7 mouse cellular contexts compared by ENCODE assay signal in genomic region chr3:65954499-65955391, GRCm38 (mm10). TPM values are rescaled to one million over a fixed set of nuclear protein-coding genes. Genes with fewer than 3 reads are reported as not detected.
DNase-seq lines count a peak whose midpoint lies in the region; ATAC-seq and TF ChIP-seq lines count a peak whose summit lies in the region.

No protein-coding gene starts in this region.

- WGBS in kidney, postnatal 0 days: 59% methylated on average over 8 of the region's 8 CpGs
- 47% methylated on average over 8 of the region's 8 CpGs for WGBS in hindbrain, embryonic 14.5 days
- 44% methylated on average over 8 of the region's 8 CpGs for WGBS in midbrain, postnatal 0 days

- no peaks in the 10 kb centered on the region for H3K27me3 ChIP-seq in kidney, postnatal 0 days (ENCODE audit: insufficient read depth, low read length)
- no peaks in the 10 kb centered on the region for H3K27me3 ChIP-seq in hindbrain, embryonic 14.5 days (ENCODE audit: control insufficient read depth, insufficient read depth, low read length)
- H3K27me3 ChIP-seq in midbrain, postnatal 0 days (ENCODE audit: insufficient read depth, low read length): no peaks in the 10 kb centered on the region

- H3K4me3 ChIP-seq in kidney, postnatal 0 days (replicated peaks; ENCODE audit: low read depth, low read length): no peak overlapping the region
- H3K4me3 ChIP-seq in hindbrain, embryonic 14.5 days (replicated peaks; ENCODE audit: low read length): no peak overlapping the region
- no peak overlapping the region for H3K4me3 ChIP-seq in midbrain, postnatal 0 days (ENCODE audit: low read depth, low read length)

- H3K4me1 ChIP-seq in kidney, postnatal 0 days (replicated peaks; ENCODE audit: insufficient read depth, low read length): peaks cover 5% of the 10 kb centered on the region
- H3K4me1 ChIP-seq in hindbrain, embryonic 14.5 days (replicated peaks; ENCODE audit: control insufficient read depth, insufficient read depth, low read length): peaks cover 38% of the 10 kb centered on the region
- peaks cover 14% of the 10 kb centered on the region; the same call in 1 of the 2 replicates for H3K4me1 ChIP-seq in midbrain, postnatal 0 days (ENCODE audit: insufficient read depth, low read length)

- no peak for TF ChIP-seq CTCF in kidney, postnatal 0 days (IDR thresholded peaks at IDR 0.05; ENCODE audit: low read depth)
- TF ChIP-seq CTCF in midbrain, postnatal 0 days (IDR thresholded peaks at IDR 0.05): no peak

- H3K9ac ChIP-seq in kidney, postnatal 0 days (ENCODE audit: low read depth, low read length): no peak overlapping the region
- no peak overlapping the region for H3K9ac ChIP-seq in hindbrain, embryonic 14.5 days
- no peak overlapping the region for H3K9ac ChIP-seq in midbrain, postnatal 0 days (replicated peaks; ENCODE audit: low read length, poor library complexity, severe bottlenecking)

- peaks cover 12% of the 10 kb centered on the region for H3K36me3 ChIP-seq in kidney, postnatal 0 days (ENCODE audit: insufficient read depth, low read length)
- peaks cover 63% of the 10 kb centered on the region for H3K36me3 ChIP-seq in hindbrain, embryonic 14.5 days (replicated peaks; ENCODE audit: control insufficient read depth, insufficient read depth)
- peaks cover 18% of the 10 kb centered on the region; the same call in 1 of the 2 replicates for H3K36me3 ChIP-seq in midbrain, postnatal 0 days (ENCODE audit: insufficient read depth, low read length)

- H3K27ac ChIP-seq in kidney, postnatal 0 days: no peak overlapping the region
- H3K27ac ChIP-seq in hindbrain, embryonic 14.5 days: no peak overlapping the region
- no peak overlapping the region for H3K27ac ChIP-seq in midbrain, postnatal 0 days (ENCODE audit: low read depth, low read length)

- no peak for DNase-seq in kidney, postnatal 0 days (ENCODE audit: low spot score)
- no peak for DNase-seq in kidney, postnatal 14 days
- peak; percentile 41 for DNase-seq in brain, adult 2 months (ENCODE audit: low read depth, low spot score)
- DNase-seq in hindbrain, embryonic 14.5 days (ENCODE audit: low spot score): peak; percentile 44
- DNase-seq in midbrain, postnatal 0 days (ENCODE audit: low spot score): peak; percentile 59
- DNase-seq in adrenal gland, postnatal 10 days: no peak
- no peak for DNase-seq in left cerebral cortex, adult 11 months (ENCODE audit: low spot score)

- no peaks in the 10 kb centered on the region for H3K9me3 ChIP-seq in kidney, postnatal 0 days (replicated peaks; ENCODE audit: low read length)
- no peaks in the 10 kb centered on the region for H3K9me3 ChIP-seq in hindbrain, embryonic 14.5 days (ENCODE audit: control insufficient read depth, low read length)
- H3K9me3 ChIP-seq in midbrain, postnatal 0 days (ENCODE audit: low read length): no peaks in the 10 kb centered on the region

- H3K4me2 ChIP-seq in kidney, postnatal 0 days (ENCODE audit: low read length): peak overlapping the region; percentile 28; the same call in 1 of the 2 replicates
- H3K4me2 ChIP-seq in hindbrain, embryonic 14.5 days (replicated peaks): peak overlapping the region; percentile 27; the same call in 1 of the 2 replicates
- H3K4me2 ChIP-seq in midbrain, postnatal 0 days (ENCODE audit: low read depth, low read length, poor library complexity, severe bottlenecking): no peak overlapping the region

- ATAC-seq in kidney, postnatal 0 days (replicated peaks; ENCODE audit: low FRiP score, low read depth): no peak
- ATAC-seq in hindbrain, embryonic 14.5 days (ENCODE audit: low FRiP score): no peak
- ATAC-seq in midbrain, postnatal 0 days (ENCODE audit: low FRiP score): no peak

RNA-seq across cellular contexts. Expression of gene Ccnl1, which starts 3.3 kb away (rescaled TPM):
- 82.6 and 88.2 TPM in 2 replicates for polyA plus RNA-seq in kidney, postnatal 0 days (2015; fragmentation: Nextera tagmentation; extraction: Ambion mirVana)
- polyA plus RNA-seq in hindbrain, embryonic 14.5 days (2014; fragmentation: Nextera tagmentation; extraction: Ambion mirVana): 73.5 and 77.1 TPM in 2 replicates
- 38.7 and 60.3 TPM in 2 replicates for total RNA-seq in midbrain, postnatal 0 days (2014; rRNA removed)
- 52.2 and 58.4 TPM in 2 replicates for polyA plus RNA-seq in midbrain, postnatal 0 days (2015; fragmentation: Nextera tagmentation; extraction: Ambion mirVana)
- total RNA-seq in adrenal gland, postnatal 10 days (2021): 10 to 100 TPM; 91.1 to 99.3 TPM

Comparison
In these comparisons a context has a peak if more than half of its experiments do, and no peak if none do; other contexts are left out.
1. DNase-seq: peak in brain, adult 2 months (single experiment), hindbrain, embryonic 14.5 days (single experiment) and midbrain, postnatal 0 days (single experiment); none in kidney, postnatal 0 days (single experiment), kidney, postnatal 14 days (single experiment), adrenal gland, postnatal 10 days (single experiment) and left cerebral cortex, adult 11 months (single experiment).